Mouse (Mus musculus) kidney, embryonic 14.5 days (tissue): ENCODE data around the gene Abr. TPM values are rescaled to one million over a fixed set of nuclear protein-coding genes. Genes with fewer than 3 reads are reported as not detected.

Experiments used
- ATAC-seq: fragments of 200-750 bp; cut with Nextera tagmentation; 2 replicates; pipeline ENCODE4 v1.8.0; 2017; ENCODE audit warnings: moderate number of reproducible peaks, mild to moderate bottlenecking, moderate TSS enrichment, moderate library complexity; ENCODE audit not compliant: low FRiP score, low TSS enrichment
- H3K27ac ChIP-seq: fragments of 300-500 bp; sonication (generic); 2 replicates; pipeline ENCODE4 v1.5.1; 2014; ENCODE audit warnings: low read depth, mild to moderate bottlenecking, low read length, moderate library complexity, mixed read lengths
- H3K27me3 ChIP-seq: fragments of 300-500 bp; sonication (generic); 2 replicates; pipeline ENCODE4 v1.6.1; 2014; ENCODE audit warnings: mild to moderate bottlenecking, low read length; ENCODE audit not compliant: control insufficient read depth, insufficient read depth
- H3K36me3 ChIP-seq: fragments of 300-500 bp; sonication (generic); 2 replicates; pipeline ENCODE4 v1.6.1; 2014; ENCODE audit warnings: low read length, mixed read lengths; ENCODE audit not compliant: control insufficient read depth, insufficient read depth
- H3K4me1 ChIP-seq: fragments of 300-500 bp; sonication (generic); 2 replicates; pipeline ENCODE4 v1.6.1; 2014; ENCODE audit warnings: low read length, mixed read lengths; ENCODE audit not compliant: control insufficient read depth, insufficient read depth
- H3K4me2 ChIP-seq: fragments of 300-500 bp; sonication (generic); replicated peaks from 2 replicates; pipeline ENCODE4 v1.6.1; 2014; ENCODE audit warnings: low read depth, mild to moderate bottlenecking, low read length
- H3K4me3 ChIP-seq: fragments of 300-500 bp; sonication (generic); 2 replicates; pipeline ENCODE4 v1.5.1; 2014; ENCODE audit warnings: mild to moderate bottlenecking, low read length
- H3K9ac ChIP-seq: fragments of 300-500 bp; sonication (generic); 2 replicates; pipeline ENCODE4 v1.6.1; 2014; ENCODE audit warnings: low read depth, mild to moderate bottlenecking, low read length, moderate library complexity
- H3K9me3 ChIP-seq: fragments of 300-500 bp; sonication (generic); 2 replicates; pipeline ENCODE4 v1.6.1; 2016; ENCODE audit warnings: low read length; ENCODE audit not compliant: control insufficient read depth
- WGBS: fragments of 180-500 bp; shearing (Covaris S2); extraction: QIAGEN DNeasy Blood & Tissue Kit; methylation state at CpG from one replicate; pipeline ENCODE4 v1.1.7; 2014; 5-methylcytosine and 5-hydroxymethylcytosine counted together
- polyA plus RNA-seq: library from polyadenylated mRNA; unstranded; fragments of >200 nt; fragmentation: Nextera tagmentation; extraction: Ambion mirVana; gene quantifications from 2 replicates; pipeline ENCODE4 v1.2.1, GENCODE M21; 2014

Gene Abr
- polyA plus RNA-seq, 1 experiment from 2014 or later = 57.7 TPM

- no peak overlapping the region for H3K9ac ChIP-seq
Observed at GRCm38 (mm10) chr11:76508831-76509595, 113.1 kb downstream of the Abr start.

GRCm38 (mm10) chr11:76508125-76508524 lies 114.0 kb downstream of the Abr start:
- Histone ChIP-seq H3K4me3 (no peak overlapping the region), H3K27me3 (no peaks in the 10 kb centered on the region), H3K4me1 (0 out of 2 replicates have a peak, but pooled peaks cover 11% of the 10 kb centered on the region), H3K36me3 (peaks cover 19% of the 10 kb centered on the region; the same call in 1 of the 2 replicates), H3K4me2 (no peak overlapping the region), H3K27ac (no peak overlapping the region), H3K9me3 (no peaks in the 10 kb centered on the region), H3K9ac (no peak overlapping the region)
- WGBS = 89% methylated on average over 4 of the region's 4 CpGs
- no peak for ATAC-seq

More at GRCm38 (mm10) chr11:76508831-76509595, 113.1 kb downstream of the Abr start:
- Histone ChIP-seq H3K9me3 (no peaks in the 10 kb centered on the region), H3K36me3 (peaks cover 23% of the 10 kb centered on the region; the same call in 1 of the 2 replicates), H3K4me3 (no peak overlapping the region), H3K4me2 (no peak overlapping the region), H3K27ac (no peak overlapping the region), H3K27me3 (no peaks in the 10 kb centered on the region), H3K4me1 (0 out of 2 replicates have a peak, but pooled peaks cover 11% of the 10 kb centered on the region)
- 89% methylated on average over 32 of the region's 32 CpGs for WGBS
- no peak for ATAC-seq

GRCm38 (mm10) chr11:76507302-76508124 lies 114.6 kb downstream of the Abr start:
- Histone ChIP-seq H3K4me3 (no peak overlapping the region), H3K9me3 (no peaks in the 10 kb centered on the region), H3K9ac (no peak overlapping the region), H3K4me2 (no peak overlapping the region), H3K36me3 (peaks cover 18% of the 10 kb centered on the region; the same call in 1 of the 2 replicates), H3K27me3 (no peaks in the 10 kb centered on the region), H3K27ac (no peak overlapping the region), H3K4me1 (0 out of 2 replicates have a peak, but pooled peaks cover 11% of the 10 kb centered on the region)
- ATAC-seq = no peak
- 92% methylated on average over 8 of the region's 8 CpGs for WGBS

GRCm38 (mm10) chr11:76506514-76507228 lies 115.4 kb downstream of the Abr start:
- Histone ChIP-seq H3K27me3 (no peaks in the 10 kb centered on the region), H3K27ac (no peak overlapping the region), H3K4me2 (no peak overlapping the region), H3K36me3 (peaks cover 18% of the 10 kb centered on the region; the same call in 1 of the 2 replicates), H3K9me3 (no peaks in the 10 kb centered on the region), H3K4me1 (0 out of 2 replicates have a peak, but pooled peaks cover 11% of the 10 kb centered on the region), H3K9ac (no peak overlapping the region), H3K4me3 (no peak overlapping the region)
- ATAC-seq = no peak
- 93% methylated on average over 5 of the region's 5 CpGs for WGBS

GRCm38 (mm10) chr11:76505106-76505505 lies 117.0 kb downstream of the Abr start:
- no peak overlapping the region for H3K4me3 ChIP-seq
- H3K4me1 ChIP-seq = 0 out of 2 replicates have a peak, but pooled peaks cover 5% of the 10 kb centered on the region
- H3K9me3 ChIP-seq = no peaks in the 10 kb centered on the region
- H3K4me2 ChIP-seq = no peak overlapping the region
- no peak overlapping the region for H3K9ac ChIP-seq
- no peak for ATAC-seq
- H3K27me3 ChIP-seq = no peaks in the 10 kb centered on the region
- 86% methylated on average over 1 of the region's 1 CpGs for WGBS
- peaks cover 18% of the 10 kb centered on the region; the same call in 1 of the 2 replicates for H3K36me3 ChIP-seq
- H3K27ac ChIP-seq = no peak overlapping the region

GRCm38 (mm10) chr11:76504058-76504457 lies 118.1 kb downstream of the Abr start:
- no peak for ATAC-seq
- H3K4me3 ChIP-seq = no peak overlapping the region
- peaks cover 18% of the 10 kb centered on the region; the same call in 1 of the 2 replicates for H3K36me3 ChIP-seq
- H3K9me3 ChIP-seq = no peaks in the 10 kb centered on the region
- H3K27me3 ChIP-seq = no peaks in the 10 kb centered on the region
- no peak overlapping the region for H3K27ac ChIP-seq
- WGBS = 61% methylated on average over 5 of the region's 5 CpGs
- no peak overlapping the region for H3K9ac ChIP-seq
- H3K4me2 ChIP-seq = no peak overlapping the region
- 0 out of 2 replicates have a peak, but pooled peaks cover 4% of the 10 kb centered on the region for H3K4me1 ChIP-seq

GRCm38 (mm10) chr11:76499987-76500386 lies 122.1 kb downstream of the Abr start:
- Histone ChIP-seq H3K4me2 (no peak overlapping the region), H3K4me1 (peaks cover 11% of the 10 kb centered on the region), H3K4me3 (no peak overlapping the region), H3K27me3 (no peaks in the 10 kb centered on the region), H3K9ac (no peak overlapping the region), H3K9me3 (no peaks in the 10 kb centered on the region), H3K27ac (no peak overlapping the region), H3K36me3 (peaks cover 6% of the 10 kb centered on the region; the same call in 1 of the 2 replicates)
- WGBS = 33% methylated on average over 1 of the region's 1 CpGs
- ATAC-seq = no peak

GRCm38 (mm10) chr11:76499564-76499963 lies 122.5 kb downstream of the Abr start:
- Histone ChIP-seq H3K4me2 (no peak overlapping the region), H3K27ac (no peak overlapping the region), H3K36me3 (peaks cover 2% of the 10 kb centered on the region; the same call in 1 of the 2 replicates), H3K9ac (no peak overlapping the region), H3K4me3 (no peak overlapping the region), H3K27me3 (no peaks in the 10 kb centered on the region), H3K4me1 (peaks cover 12% of the 10 kb centered on the region), H3K9me3 (no peaks in the 10 kb centered on the region)
- WGBS = 83% methylated on average over 7 of the region's 7 CpGs
- ATAC-seq = no peak
